Mouse (Mus musculus): Measurements from ENCODE around the gene Rexo1. TPM values are rescaled to one million over a fixed set of nuclear protein-coding genes. Genes with fewer than 3 reads are reported as not detected.
"Not testable (repeated sequence)": the region's sequence is repeated elsewhere in the genome, so short reads cannot be mapped to it uniquely, and the experiment has no call there.

Rexo1 gene
- total RNA-seq (2021), result 10 to 100 TPM; 11.2 to 11.6 TPM
- long read RNA-seq, experiment 1, full-length matches to known transcripts, result 8 of 15 reads
- long read RNA-seq, experiment 1, partial matches to known transcripts, result 3 of 15 reads
- long read RNA-seq, experiment 1, other reads (novel, unspliced or antisense), result 4 of 15 reads
- long read RNA-seq, experiment 2, full-length matches to known transcripts, result 2 of 5 reads
- long read RNA-seq, experiment 2, partial matches to known transcripts, result 2 of 5 reads
- long read RNA-seq, experiment 2, other reads (novel, unspliced or antisense), result 1 of 5 reads

DNA sequence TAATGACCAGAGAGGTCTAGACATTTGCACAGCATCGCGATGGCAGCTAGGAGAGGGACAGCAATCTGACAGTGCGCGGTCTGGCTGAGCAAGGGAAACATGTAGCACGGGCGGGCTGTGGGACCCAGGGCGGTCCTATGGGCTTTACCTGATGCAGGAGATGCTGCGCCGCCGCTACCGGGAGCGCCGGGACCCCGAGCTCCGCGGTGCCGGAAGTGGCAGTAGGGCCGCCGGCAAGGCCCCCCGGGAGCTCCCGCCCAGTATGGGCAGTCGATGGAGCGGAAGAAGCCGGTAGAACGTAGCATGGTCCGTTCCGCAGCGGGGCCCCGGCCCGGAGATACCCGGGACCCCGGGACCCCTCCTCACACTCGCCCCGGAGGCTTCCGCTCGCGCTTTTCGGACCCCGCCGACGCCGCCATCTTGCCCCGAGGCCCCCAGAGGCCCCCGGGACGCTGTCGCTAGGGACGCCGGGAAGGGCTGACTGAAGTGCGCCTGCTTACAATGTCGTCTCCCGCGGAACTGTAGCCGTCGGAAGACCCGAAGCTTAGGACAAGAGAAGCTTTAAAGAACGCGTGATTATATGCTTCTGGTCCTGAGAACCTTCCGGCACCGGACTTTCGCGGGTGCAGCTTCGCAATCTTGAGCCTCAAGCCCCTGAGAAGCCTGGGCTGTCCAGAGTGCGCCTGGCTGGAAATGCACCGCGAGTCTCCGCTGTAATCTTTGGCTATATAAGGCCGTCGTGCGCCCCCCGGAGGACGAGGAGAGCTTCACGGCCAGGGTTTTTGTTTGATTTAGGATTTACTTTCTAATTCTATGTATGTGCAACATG, at the start of gene Rexo1:
Rexo1 (minus strand) TSS at position 445 of the 829 bp plus-strand sequence.
- peak; percentile 95 to 98 for DNase-seq

DNA sequence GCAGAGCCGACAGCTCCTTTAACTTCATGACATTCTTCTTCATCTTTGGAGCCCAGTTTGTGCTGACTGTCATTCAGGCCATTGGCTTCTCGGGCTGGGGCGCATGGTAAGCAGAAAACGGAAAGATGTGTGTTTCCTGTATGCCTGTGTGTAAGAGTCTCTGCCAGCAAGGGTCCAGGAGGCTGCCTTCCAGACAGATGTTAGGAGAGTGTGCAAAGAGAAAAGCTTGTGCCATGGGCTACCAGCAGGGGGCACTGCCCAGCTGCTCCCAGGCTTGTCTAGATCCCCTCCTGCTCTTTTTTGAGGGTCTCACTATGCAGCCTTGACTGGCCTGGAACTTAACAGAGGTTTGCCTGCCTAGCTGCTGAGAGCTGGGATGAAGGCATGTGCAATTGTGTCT, 49.7 kb upstream of the Rexo1 start:
- DNase-seq, result peak in 1 of 2 experiments; percentile 68

DNA sequence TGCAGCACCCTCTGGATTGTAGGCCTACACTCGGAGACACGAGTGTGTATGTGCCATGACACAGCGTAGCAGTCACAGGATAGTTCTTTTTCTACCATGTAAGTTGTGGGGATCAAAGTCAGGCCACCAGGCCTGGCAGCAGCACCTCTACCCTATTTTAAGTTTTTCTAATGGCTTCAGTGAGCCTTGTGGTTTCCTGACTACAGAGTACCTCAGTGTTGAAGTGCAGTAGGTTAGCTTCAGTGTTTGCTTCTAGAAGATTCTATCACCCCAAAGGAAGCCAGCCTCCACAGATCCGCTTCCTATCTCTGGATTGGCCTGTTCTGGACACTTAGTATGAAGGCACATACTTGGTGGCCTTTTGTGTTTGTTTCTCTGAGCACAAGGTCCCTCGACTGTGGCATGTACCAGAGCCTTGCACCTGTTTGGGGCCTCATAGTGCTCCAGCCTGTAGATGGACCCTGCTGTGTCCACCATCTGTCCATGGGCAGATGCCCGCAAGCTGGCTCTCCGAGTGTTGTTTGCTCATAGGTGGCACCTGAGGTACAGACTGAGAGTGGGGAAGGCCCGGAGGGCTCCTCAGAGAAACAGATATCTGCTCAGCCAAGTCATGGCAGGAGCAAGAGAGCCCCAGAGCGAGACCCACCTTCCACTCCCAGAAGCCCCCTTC, 48.9 kb upstream of the Rexo1 start:
- no peak for DNase-seq

DNA sequence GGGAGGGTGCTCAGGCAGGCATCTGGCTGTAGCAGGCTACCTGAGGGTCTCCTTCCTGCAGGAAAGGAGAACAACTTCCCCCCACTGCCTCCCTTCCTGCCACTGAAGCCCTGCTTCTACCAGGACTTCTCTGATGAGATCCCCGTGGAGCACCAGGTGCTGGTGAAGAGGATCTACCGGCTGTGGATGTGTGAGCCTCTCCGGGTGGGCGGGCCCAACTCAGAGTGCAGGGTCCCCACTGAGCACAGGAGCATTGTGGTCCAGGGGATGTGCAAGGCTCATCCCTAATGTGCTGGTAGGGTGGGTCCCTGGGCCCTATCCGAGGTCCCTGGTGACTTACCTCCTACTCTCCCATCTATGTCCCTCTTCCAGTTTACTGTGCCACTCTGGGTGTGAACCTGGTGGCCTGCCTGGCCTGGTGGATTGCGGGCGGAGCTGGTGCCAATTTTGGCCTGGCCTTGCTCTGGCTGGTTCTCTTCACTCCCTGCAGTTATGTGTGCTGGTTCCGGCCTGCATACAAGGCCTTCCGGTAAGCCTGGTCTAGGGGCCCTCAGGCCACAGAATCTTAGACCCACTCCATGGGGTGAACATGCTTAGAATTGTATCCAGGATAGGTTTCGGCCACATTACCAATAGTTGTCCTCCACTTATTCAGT, 48.0 kb upstream of the Rexo1 start:
- no peak for DNase-seq

DNA sequence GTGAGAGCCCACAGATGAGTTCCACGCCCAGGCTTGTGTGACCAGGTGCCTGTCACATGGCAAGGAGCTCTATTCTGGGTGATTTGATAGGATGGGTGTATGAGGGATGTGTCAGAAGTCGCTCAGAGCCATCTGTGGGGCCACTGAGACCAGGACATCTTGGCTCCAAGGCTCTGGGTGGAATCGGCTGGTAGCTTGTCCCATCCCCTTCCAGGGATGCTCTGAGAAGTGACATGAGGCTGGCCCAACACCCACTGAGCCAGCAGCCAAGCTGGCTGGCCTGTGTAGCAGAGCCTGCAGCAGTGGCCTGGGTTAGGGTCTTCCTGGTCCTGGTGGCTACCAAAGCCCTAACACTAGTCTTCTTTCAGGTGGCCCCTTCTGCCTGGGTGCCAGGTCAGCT, 47.1 kb upstream of the Rexo1 start:
- no peak for DNase-seq

DNA sequence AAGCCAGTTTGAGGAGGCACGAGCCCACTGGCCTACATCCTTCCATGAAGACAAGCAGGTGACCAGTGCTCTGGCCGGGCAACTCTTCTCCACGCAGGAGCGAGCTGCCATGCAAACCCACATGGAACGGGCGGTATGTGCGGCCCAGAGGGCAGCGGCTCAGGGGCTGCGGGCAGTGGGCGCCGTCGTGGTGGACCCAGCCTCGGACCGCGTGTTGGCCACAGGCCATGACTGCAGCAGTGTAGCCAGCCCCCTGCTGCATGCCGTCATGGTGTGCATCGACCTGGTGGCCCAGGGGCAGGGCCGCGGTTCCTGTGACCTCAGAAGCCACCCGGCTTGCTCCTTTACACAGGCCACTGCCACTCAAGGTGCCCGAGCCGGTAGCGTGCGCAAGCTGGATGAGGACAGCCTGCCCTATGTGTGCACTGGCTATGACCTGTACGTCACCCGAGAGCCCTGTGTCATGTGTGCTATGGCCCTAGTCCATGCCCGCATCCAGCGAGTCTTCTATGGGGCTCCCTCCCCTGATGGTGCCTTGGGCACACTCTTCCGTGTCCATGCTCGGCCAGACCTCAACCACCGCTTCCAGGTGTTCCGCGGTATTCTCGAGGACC, 45.5 kb upstream of the Rexo1 start:
- no peak for DNase-seq

DNA sequence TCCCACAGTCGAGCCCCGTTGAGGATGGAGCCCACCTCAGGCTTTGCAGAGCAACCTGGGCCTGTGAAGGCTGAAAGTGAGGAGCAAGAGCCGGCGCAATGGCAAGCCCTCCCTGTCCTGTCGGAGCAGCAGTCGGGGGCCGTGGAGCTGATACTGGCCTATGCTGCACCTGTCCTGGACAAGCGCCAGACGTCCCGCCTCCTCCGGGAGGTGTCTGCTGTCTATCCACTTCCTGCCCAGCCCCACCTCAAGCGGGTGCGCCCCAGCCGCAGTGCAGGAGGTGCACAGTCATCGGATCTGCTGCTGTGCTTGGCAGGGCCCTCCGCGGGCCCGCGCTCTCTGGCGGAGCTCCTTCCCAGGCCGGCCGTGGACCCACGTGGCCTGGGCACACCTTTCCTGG, 44.9 kb upstream of the Rexo1 start:
- no peak for DNase-seq

DNA sequence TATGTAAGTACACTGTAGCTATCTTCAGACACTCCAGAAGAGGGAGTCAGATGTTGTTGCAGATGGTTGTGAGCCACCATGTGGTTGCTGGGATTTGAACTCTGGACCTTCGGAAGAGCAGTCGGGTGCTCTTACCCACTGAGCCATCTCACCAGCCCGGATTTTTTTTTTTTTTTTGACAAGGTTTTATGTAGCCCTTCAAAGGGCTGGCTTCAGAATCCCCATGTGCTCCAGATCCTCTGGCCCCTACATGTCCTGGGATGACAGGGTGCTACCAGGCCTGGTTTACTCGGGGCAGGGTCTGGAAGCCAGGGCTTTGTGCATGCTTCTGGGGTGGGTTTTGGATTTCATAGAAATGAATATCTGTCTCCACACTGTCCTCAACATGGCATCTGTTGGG, 44.4 kb upstream of the Rexo1 start, which contains the start of gene Gm49322:
Gm49322 (plus strand) TSS at position 301 of the 400 bp plus-strand sequence.
- DNase-seq, result not testable (repeated sequence)

DNA sequence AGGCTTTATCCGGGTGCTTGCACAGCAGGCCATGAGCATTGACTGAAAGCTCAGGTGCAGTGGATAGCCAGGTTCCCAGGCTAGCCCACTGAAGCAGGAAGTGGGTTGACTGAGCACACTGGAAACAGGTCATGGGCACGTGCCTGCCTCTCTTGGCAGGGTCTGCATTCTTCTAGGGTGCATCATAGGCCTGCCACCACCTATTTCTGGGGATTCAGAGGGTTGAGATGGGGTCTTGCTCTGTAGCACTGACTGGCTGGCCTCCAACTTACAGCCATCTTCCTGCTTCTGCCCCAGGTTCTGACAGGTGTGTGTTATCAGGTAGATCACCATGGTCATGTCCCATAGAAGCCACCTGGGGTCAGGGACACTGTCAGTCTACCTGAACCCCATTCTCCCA, 43.6 kb upstream of the Rexo1 start:
- DNase-seq, result no peak

DNA sequence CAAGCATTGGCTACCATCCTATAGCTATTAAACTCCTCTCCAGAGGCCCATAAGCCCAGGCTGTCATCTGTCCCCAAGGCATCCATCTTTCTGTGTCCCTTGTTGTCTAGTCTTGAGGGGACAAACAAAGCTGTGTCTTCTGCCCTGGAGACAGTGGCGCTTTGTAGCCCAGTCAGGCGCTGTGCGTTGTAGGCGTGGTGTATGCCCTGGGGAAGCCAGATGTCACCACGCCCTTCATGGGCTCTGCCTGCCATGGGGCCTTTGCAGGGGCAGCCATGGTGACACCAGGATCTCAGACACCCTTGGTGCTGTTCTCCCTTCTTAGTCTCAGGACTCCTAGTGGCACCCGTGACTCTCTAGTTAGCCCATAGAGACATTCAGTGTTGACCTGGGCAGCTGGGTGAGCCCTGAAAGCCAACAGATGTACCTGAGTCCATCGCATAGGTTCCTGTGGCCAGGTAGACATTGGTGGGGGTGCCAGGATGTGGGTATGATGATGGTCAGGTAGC, 42.7 kb upstream of the Rexo1 start:
- no peak for DNase-seq

DNA sequence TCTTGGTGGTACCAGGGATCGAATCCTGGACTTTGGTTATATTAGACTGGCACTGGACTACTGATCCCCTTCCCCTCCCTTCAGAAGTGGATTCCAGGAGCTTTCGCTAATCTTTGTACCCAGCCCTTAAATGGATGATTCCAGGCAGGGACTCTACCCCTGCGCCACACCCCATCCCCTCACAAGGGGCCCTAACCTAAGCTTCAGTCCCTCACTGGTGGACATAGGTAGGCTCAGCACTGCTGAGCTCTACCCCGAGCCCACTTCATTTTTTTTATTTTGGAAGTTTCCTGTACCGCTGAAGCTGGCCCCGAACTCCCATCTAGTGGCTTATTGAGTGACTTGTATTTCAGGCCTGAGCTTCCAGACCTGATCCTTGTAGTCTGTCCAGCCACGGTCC, 42.0 kb upstream of the Rexo1 start:
- DNase-seq, result no peak

DNA sequence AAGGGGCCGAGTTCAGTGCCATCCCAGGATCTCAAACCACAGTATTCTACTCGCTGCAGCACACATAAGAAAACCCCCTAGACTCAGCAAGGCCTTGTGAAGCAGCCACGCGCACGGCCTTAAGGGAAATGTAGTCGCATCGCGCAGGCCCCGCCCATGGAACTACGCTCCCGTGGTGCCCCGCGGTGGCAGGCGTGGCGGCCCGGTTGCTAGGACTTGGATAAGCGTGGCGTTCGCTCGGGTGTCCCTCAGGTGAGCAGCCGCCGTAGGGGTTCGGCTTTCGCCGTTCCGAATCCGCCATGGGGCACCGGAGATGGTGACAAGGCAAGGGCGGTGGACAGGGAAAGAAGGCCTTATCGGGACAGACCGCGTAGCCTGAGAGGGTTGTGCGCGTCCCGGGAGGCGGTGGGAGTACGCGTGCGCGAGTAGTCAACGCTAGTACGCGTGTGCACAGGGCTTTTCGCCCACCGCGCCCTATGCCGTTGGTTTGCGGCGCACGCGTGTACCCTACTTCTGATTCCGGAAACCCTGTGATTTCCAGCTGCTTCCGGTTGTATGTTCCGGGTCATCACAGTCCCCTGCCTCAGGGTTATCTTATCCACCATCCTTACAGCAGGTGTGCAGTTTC, 41.5 kb upstream of the Rexo1 start, which contains the start of the genes Scamp4 and Adat3:
Scamp4 (plus strand) TSS at position 175 of the 628 bp plus-strand sequence.
Adat3 (plus strand) TSS at position 183 of the 628 bp plus-strand sequence.
- peak; percentile 96 to 98 for DNase-seq

DNA sequence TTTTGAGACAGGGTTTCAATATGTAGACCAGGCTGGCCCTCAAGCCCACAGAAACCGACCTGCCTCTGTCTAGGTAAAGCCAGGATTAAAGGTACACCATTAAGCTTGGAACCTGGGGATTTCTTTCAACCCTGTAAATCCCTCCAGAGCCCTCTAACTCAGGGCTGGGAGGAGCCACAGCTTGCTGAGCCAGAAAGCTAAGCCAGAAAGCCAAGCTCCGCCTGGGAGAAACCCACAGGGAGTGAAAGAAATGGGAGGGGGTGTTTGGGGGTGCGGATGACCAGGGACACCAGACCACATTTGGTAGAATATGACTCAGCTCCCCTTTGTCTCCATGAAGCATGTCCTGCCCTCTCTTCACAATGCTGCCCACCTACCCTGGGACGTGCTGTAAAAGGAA, 35.0 kb upstream of the Rexo1 start:
- DNase-seq, result no peak

DNA sequence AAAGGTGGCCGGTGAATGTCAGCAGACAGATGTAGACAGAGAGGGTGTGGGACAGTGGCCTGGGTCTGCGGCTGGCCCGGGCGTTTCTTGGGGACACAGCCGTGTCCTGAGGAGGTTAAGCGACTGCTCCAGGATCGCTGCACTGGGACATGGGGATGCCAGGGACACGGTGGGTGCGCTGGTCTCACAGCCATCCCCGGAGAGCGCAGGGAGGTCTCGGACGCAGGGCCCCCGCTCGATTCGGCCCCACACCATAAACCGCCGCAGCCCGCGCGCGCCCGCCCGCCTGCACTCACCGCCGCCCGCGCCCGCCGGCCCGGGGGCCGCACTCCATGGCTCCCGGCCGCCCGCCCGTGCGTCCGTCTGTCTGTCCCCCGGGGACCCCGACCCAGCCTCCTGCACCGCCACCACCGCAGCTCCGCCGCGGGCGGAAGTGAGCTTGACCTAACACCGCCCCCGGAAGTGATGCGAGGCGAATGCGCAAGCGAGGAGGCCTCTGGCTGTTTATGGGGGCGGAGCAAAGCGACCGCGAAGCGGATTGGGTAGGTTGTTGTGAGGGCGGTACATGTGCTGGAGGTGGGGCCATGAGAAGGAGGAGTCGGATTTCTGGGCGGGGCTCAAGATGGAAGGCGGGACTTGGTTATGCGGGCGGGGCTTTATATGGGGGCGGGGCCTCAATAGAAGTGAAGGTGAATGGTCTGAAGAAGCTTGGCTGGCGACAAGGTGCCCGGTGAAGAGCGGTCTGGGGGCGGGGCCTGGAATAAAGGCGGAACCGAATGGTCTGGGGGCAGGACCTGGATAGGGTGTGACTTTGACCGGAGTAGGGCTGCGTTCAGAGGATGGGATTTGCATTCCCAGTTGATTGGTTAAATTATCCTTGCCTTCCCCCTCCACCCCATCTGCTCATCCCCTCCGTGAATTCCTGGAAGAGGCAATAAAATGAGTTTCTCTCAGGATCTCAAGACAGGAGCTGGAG, 28.8 kb upstream of the Rexo1 start, which contains the start of gene Abhd17a:
Abhd17a (minus strand) TSS at position 463 of the 976 bp plus-strand sequence.
- DNase-seq, result peak; percentile 97

DNA sequence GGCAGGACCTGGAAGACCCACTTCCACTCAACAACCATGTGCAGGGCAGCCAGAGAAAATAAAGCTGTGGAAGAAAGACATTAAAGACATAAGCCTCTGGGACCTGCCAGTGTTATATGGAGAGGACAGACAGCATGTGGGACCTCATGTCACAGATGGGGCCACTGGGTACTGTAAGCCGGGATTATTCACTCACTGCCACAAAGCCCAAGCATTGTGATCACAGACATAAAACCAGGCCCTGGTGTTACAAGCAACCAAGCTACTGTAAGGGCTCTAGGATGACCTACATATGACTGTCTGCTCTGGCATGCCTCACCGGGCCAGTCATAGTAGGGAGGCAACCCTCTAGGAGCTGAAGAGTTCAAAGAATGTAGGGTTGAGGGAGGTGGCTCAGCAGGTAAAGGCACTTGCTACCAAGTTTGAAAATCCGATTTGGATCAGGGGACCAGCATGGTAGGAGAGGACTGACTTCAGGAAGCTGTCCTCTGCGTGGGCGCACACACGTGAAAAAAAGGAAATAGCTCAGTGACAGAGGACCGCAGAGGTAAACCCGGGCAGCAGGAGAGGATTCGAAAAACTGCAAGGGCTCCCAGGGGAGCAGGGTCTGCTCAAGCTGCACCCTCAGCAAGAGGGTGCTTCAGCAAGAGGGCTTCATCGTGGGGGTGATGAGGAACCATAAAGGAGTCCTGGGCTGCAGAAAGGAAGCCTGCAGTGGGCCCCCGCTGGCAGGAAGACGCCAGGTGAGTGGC, 27.9 kb upstream of the Rexo1 start:
- no peak for DNase-seq

DNA sequence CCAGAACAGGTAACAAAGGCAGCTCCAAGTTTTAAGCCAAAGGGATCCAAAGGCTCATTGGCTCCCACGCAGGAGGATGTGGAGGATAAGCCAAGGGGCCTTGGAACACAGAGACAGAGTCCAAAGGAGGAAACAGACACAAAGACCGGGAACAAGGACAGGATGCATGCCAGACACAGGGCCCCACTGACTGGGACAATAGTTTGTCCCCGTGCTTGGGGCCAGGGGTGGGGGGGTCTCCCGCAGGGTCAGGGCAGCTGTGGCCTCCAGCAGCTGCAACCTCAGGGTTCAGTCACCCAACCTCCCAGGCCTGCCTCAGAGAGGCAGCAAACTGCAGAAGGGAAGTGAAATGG, 25.9 kb upstream of the Rexo1 start:
- peak; percentile 57 to 82 for DNase-seq

DNA sequence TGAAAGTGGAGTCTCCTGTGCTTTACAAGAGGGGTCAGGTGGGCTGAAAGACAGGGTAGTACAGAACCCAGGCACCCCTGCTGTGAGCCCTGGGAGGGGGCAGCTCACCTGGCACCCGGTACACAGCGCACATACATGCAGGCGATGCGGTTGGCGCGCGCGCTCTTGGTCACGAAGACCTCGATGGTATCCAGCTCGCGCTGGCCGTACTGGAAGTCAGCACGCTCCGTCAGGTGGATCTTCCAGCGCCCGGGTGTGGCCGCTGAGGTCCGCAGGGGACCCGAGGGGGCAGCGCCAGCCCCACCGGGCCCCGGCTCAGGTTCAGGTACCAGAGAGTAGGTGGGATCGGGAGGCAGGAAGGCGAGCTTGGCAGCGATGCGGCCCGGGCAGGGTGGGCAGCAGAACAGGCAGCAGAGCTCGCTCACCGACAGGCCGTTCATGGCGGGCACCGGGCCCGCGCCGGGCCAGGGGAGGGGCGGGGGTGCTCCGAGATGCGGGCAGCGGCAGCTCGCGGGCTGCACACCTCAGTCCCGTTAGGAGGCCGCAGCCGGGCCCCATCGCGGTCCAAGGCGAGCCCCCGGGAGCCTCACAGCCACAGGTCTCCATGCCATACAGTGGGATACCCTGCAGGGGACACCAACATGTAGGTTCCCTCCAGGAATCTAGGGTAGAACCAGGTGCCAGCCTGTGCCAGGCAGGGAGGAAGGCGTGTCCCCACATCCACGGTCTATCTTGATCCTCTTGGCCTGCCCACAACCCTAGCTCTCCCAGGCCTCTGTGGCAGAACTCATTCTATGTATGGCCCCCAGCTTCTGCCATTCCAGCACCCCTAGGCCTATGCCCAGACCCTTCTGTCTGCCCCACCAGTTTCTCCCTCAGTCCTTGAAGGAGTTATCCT, 25.3 kb upstream of the Rexo1 start:
- no peak for DNase-seq

DNA sequence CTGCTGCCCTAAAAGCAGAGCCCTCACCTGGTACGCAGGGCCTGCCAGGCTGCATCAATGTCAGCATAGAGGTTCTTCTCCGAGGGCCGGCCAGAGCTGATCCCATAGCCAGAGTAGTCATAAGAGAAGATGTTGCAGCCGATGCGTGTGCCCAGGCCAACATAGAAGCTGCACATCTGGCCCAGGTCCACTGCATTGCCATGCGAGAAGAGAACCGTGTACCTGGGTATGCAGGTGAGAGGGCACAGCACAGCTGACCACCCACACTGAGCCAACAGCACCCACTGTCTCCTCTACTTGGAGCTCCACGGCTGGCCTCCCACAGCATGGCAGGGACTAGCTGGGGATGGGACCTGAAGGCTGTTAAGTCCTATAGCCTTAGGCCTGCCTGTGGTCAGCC, 24.2 kb upstream of the Rexo1 start:
- DNase-seq, result no peak
